Mouse (Mus musculus): Measurements from ENCODE around the gene Axin2. TPM values are rescaled to one million over a fixed set of nuclear protein-coding genes. Genes with fewer than 3 reads are reported as not detected.

Gene Axin2
- polyA plus RNA-seq, 1 experiment, result 0.04 TPM

DNA sequence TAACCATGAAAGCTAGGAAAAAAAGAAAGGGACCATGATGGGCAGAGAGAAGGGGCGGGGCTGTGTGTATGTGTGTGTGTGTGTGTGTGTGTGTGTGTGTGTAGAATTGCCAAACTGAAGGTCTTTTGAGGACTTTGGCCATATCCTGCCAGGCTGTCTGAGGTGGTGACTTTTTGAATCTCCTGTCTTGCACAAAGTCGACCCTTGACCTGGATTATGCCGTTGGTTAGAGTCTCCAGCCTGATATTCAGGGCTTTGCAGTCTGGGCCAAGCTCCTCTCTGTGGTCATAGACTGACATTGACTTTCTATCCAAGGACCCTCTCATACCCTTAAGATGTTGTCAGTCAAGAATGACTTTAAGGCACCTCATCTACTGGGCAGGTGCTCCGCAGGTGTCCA lies 35.8 kb downstream of the Axin2 start:
- Histone ChIP-seq H3K4me3 (replicated peaks) (no peak overlapping the region), H3K9me3 (peaks cover 29% of the 10 kb centered on the region), H3K4me1 (no peaks in the 10 kb centered on the region), H3K27me3 (replicated peaks) (no peaks in the 10 kb centered on the region), H3K36me3 (replicated peaks; ENCODE audit: low read length) (no peaks in the 10 kb centered on the region)
- TF ChIP-seq GATA1 (IDR thresholded peaks at IDR 0.05; ENCODE audit: borderline replicate concordance, low read length) (no peak), FLI1 (IDR thresholded peaks at IDR 0.05; ENCODE audit: low read length) (no peak)

DNA sequence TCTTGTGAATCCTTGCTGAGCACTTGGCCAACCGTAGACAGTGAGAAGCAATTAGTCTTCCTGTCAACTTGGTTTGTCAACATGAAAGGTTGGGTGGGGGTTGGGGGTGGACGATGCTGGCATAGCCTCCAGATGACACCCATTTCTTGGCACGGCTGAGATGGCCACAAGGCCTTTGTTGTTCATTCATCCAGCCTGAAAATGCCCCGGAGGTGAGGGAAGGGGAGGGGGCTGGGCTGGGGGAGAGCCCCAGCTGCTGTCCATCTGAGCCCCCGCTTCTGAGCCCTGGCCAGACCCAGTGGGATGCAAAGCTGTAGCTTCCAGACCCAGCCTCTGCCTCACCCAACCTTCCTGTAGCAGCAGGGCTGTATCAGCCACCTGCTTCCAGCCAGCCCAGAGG lies 38.2 kb downstream of the Axin2 start:
- TF ChIP-seq FLI1 (IDR thresholded peaks at IDR 0.05; ENCODE audit: low read length) (no peak), GATA1 (IDR thresholded peaks at IDR 0.05; ENCODE audit: borderline replicate concordance, low read length) (no peak)
- H3K4me3 ChIP-seq (replicated peaks), result no peak overlapping the region
- no peaks in the 10 kb centered on the region for H3K4me1 ChIP-seq
- no peaks in the 10 kb centered on the region for H3K27me3 ChIP-seq (replicated peaks)
- no peaks in the 10 kb centered on the region for H3K36me3 ChIP-seq (replicated peaks; ENCODE audit: low read length)
- peaks cover 28% of the 10 kb centered on the region for H3K9me3 ChIP-seq

DNA sequence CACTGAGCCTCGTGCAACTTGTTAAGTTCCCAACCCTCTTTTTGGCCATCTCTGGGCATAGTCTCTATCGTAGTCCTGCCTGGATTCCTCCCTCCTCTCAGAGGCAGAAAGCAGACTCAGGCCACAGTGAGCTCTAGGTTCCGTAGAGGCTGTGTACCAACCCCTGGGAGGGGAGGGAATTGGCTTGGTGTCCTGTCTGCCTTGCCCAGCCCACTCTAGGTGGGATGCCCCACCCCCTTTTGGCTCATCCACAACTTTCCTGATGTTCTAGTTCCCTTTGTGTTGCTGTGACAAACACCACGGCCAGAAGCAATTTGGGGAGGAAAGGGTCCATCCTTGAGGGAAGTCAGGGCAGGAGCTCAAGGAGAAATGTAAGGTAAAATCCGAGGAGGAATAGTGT lies 39.0 kb downstream of the Axin2 start:
- H3K36me3 ChIP-seq (replicated peaks; ENCODE audit: low read length), result no peaks in the 10 kb centered on the region
- no peaks in the 10 kb centered on the region for H3K4me1 ChIP-seq
- no peaks in the 10 kb centered on the region for H3K27me3 ChIP-seq (replicated peaks)
- H3K9me3 ChIP-seq, result peaks cover 29% of the 10 kb centered on the region
- no peak overlapping the region for H3K4me3 ChIP-seq (replicated peaks)
- no peak for TF ChIP-seq GATA1 (IDR thresholded peaks at IDR 0.05; ENCODE audit: borderline replicate concordance, low read length)
- no peak for TF ChIP-seq FLI1 (IDR thresholded peaks at IDR 0.05; ENCODE audit: low read length)

DNA sequence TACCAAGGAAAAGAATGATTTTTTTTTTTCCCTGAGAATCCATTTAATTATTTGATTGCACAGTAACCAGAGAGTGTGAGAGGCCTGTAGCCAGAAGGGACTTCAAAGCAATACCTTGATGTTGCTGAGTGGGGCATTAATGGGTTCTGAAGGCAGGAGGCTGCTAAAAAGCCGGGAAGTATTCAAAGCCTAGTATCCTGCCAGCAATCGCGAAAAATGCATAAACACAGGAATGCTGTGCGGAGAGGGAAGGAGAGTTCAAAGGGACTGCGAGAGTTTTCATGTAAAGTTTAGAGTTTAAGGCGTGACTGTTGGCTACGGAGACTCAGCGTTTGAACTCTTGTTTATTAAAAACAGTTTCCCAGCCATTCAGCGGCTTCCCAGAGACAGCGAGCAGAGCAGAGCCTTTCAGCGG lies 41.5 kb downstream of the Axin2 start:
- no peak overlapping the region for H3K4me3 ChIP-seq (replicated peaks)
- H3K4me1 ChIP-seq, result no peaks in the 10 kb centered on the region

DNA sequence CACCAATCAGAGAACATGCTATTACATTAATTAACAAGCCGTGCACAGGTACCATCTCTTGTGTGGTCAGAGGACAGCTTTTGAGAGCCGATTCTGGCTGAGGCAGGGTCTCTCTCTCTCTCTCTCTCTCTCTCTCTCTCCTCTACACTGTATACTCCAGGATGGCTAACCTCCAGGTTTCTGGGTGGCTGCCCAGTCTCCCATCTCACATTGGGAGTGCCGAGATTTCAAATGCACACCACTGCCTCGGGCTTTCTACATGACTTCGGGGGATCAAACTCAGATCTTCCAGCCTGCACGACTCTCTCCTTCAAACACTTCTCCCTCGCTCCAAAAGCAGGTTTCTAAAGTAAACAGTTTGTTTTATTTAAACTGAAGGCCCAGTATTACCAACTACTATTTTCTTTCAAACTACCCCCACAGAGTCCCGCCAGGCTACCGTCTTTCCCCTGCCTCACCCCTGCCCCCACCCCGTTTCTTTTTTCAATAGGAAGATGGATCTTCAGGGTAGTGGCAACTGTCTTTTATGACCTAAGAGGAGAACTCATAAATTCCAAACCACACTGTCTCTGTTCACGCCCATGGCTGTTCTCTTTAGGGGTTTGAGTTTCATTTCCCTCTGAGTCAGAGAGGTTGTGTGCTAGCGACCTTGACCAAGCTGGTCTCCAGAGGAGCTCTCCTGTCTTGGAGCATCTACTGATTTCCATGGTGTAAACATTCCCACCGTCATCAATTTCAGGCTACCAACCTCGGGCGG lies 43.5 kb downstream of the Axin2 start:
- Histone ChIP-seq H3K36me3 (replicated peaks; ENCODE audit: low read length) (no peaks in the 10 kb centered on the region), H3K4me1 (no peaks in the 10 kb centered on the region), H3K9me3 (peaks cover 22% of the 10 kb centered on the region), H3K27me3 (replicated peaks) (no peaks in the 10 kb centered on the region), H3K4me3 (replicated peaks) (no peak overlapping the region)
- TF ChIP-seq FLI1 (IDR thresholded peaks at IDR 0.05; ENCODE audit: low read length) (no peak), GATA1 (IDR thresholded peaks at IDR 0.05; ENCODE audit: borderline replicate concordance, low read length) (no peak)

More for the DNA sequence above, 41.5 kb downstream of the Axin2 start:
- H3K27me3 ChIP-seq (replicated peaks), result no peaks in the 10 kb centered on the region
- no peaks in the 10 kb centered on the region for H3K36me3 ChIP-seq (replicated peaks; ENCODE audit: low read length)
- no peak for TF ChIP-seq GATA1 (IDR thresholded peaks at IDR 0.05; ENCODE audit: borderline replicate concordance, low read length)
- TF ChIP-seq FLI1 (IDR thresholded peaks at IDR 0.05; ENCODE audit: low read length), result no peak
- peaks cover 32% of the 10 kb centered on the region for H3K9me3 ChIP-seq

DNA sequence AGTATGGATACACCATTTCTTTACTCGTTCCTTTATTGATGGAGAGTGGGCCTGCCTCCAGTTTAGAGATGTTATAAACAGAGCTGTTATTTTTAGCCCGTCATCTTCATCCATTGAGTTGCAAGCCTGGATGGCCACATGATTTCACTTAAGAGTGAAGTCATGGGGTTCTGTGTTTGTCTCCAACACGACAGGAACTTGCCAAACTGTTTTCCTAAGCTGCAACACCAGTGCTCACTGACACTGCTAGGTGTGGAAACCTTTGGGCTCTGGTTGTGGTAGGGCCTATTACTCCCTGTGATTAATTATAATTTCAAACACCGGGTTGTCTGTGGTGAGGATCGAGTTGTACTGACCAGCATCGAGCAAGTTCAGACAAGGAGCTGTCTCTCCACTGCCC lies 45.6 kb downstream of the Axin2 start:
- no peaks in the 10 kb centered on the region for H3K4me1 ChIP-seq
- no peaks in the 10 kb centered on the region for H3K36me3 ChIP-seq (replicated peaks; ENCODE audit: low read length)
- no peak overlapping the region for H3K4me3 ChIP-seq (replicated peaks)
- no peaks in the 10 kb centered on the region for H3K27me3 ChIP-seq (replicated peaks)
- no peak for TF ChIP-seq GATA1 (IDR thresholded peaks at IDR 0.05; ENCODE audit: borderline replicate concordance, low read length)
- no peak for TF ChIP-seq FLI1 (IDR thresholded peaks at IDR 0.05; ENCODE audit: low read length)
- H3K9me3 ChIP-seq, result peaks cover 8% of the 10 kb centered on the region; the same call in 1 of the 2 replicates

GRCm38 (mm10) chr11:108973459-108973858 lies 53.3 kb downstream of the Axin2 start:
- peaks cover 1% of the 10 kb centered on the region for H3K27me3 ChIP-seq (replicated peaks)
- H3K36me3 ChIP-seq (replicated peaks; ENCODE audit: low read length), result no peaks in the 10 kb centered on the region
- peaks cover 28% of the 10 kb centered on the region for H3K9me3 ChIP-seq
- TF ChIP-seq GATA1 (IDR thresholded peaks at IDR 0.05; ENCODE audit: borderline replicate concordance, low read length) (no peak), FLI1 (IDR thresholded peaks at IDR 0.05; ENCODE audit: low read length) (no peak)
- H3K4me1 ChIP-seq, result no peaks in the 10 kb centered on the region
- H3K4me3 ChIP-seq (replicated peaks), result no peak overlapping the region

DNA sequence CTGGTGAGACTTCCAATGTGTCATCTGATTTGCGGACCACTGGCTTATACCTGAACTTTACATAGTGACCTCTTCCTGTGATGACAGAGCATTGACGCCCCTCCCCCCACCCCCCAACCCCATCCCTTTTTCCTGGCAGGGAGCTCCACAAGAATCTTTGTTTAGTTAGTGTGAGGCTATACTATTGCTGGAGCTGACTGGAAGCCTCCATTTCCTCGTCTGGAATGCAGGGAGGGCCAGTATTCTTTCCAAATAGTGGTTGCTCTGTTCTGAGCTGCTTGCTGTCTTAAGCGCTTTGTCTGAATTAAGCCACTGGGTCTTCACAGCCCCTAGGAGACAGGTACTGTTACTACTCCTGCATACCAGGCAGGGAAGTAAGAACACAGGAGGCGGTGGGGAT lies 53.7 kb downstream of the Axin2 start:
- H3K36me3 ChIP-seq (replicated peaks; ENCODE audit: low read length), result no peaks in the 10 kb centered on the region
- peaks cover 1% of the 10 kb centered on the region for H3K27me3 ChIP-seq (replicated peaks)
- TF ChIP-seq GATA1 (IDR thresholded peaks at IDR 0.05; ENCODE audit: borderline replicate concordance, low read length) (no peak), FLI1 (IDR thresholded peaks at IDR 0.05; ENCODE audit: low read length) (no peak)
- peaks cover 28% of the 10 kb centered on the region for H3K9me3 ChIP-seq
- H3K4me3 ChIP-seq (replicated peaks), result no peak overlapping the region
- H3K4me1 ChIP-seq, result no peaks in the 10 kb centered on the region

- Histone ChIP-seq H3K4me1 (no peaks in the 10 kb centered on the region), H3K4me3 (replicated peaks) (no peak overlapping the region), H3K9me3 (peaks cover 39% of the 10 kb centered on the region), H3K36me3 (replicated peaks; ENCODE audit: low read length) (no peaks in the 10 kb centered on the region), H3K27me3 (replicated peaks) (peaks cover 1% of the 10 kb centered on the region)
- TF ChIP-seq FLI1 (IDR thresholded peaks at IDR 0.05; ENCODE audit: low read length), result no peak
- no peak for TF ChIP-seq GATA1 (IDR thresholded peaks at IDR 0.05; ENCODE audit: borderline replicate concordance, low read length)
Measured at GRCm38 (mm10) chr11:108975583-108975982, 55.4 kb downstream of the Axin2 start.

GRCm38 (mm10) chr11:108980530-108980929 lies 60.4 kb downstream of the Axin2 start:
- H3K9me3 ChIP-seq, result peaks cover 44% of the 10 kb centered on the region
- no peak for TF ChIP-seq FLI1 (IDR thresholded peaks at IDR 0.05; ENCODE audit: low read length)
- TF ChIP-seq GATA1 (IDR thresholded peaks at IDR 0.05; ENCODE audit: borderline replicate concordance, low read length), result no peak
- H3K4me3 ChIP-seq (replicated peaks), result no peak overlapping the region

More at GRCm38 (mm10) chr11:108980530-108980929, 60.4 kb downstream of the Axin2 start:
- H3K36me3 ChIP-seq (replicated peaks; ENCODE audit: low read length), result no peaks in the 10 kb centered on the region
- no peaks in the 10 kb centered on the region for H3K4me1 ChIP-seq
- no peaks in the 10 kb centered on the region for H3K27me3 ChIP-seq (replicated peaks)

Data from megakaryocyte, embryonic 14.5 days (primary cell).